Mouse (Mus musculus) C2C12 (cell line): ENCODE measurements around the gene BC051019.

Experiments used
- CEBPB ChIP-seq: IDR thresholded peaks from one replicate; pipeline ENCODE4 v1.6.1; 2011; ENCODE audit warnings: low read depth, mild to moderate bottlenecking, control low read depth, moderate library complexity
- CTCF ChIP-seq: IDR thresholded peaks from one replicate; pipeline ENCODE4 v1.5.1; 2011; ENCODE audit not compliant: control insufficient read depth, insufficient read depth, insufficient read length
- FOSL1 ChIP-seq: IDR thresholded peaks from one replicate; pipeline ENCODE4 v1.8.0; 2011; ENCODE audit warnings: mild to moderate bottlenecking, low read length; ENCODE audit not compliant: poor library complexity, insufficient read depth, severe bottlenecking
- MAX ChIP-seq: IDR thresholded peaks from one replicate; pipeline ENCODE4 v1.6.1; 2011; ENCODE audit warnings: mild to moderate bottlenecking, control low read depth
- MYOD1 ChIP-seq: IDR thresholded peaks from one replicate; pipeline ENCODE4 v1.6.1; 2011; ENCODE audit warnings: low read depth; ENCODE audit not compliant: control insufficient read depth, insufficient read length
- MYOG ChIP-seq: IDR thresholded peaks from one replicate; pipeline ENCODE4 v1.6.1; 2011; ENCODE audit not compliant: control insufficient read depth, insufficient read length; ENCODE audit errors: extremely low read depth
- USF1 ChIP-seq: IDR thresholded peaks from one replicate; pipeline ENCODE4 v1.6.1; 2011; ENCODE audit warnings: low read depth, mild to moderate bottlenecking, control low read depth, moderate library complexity

DNA sequence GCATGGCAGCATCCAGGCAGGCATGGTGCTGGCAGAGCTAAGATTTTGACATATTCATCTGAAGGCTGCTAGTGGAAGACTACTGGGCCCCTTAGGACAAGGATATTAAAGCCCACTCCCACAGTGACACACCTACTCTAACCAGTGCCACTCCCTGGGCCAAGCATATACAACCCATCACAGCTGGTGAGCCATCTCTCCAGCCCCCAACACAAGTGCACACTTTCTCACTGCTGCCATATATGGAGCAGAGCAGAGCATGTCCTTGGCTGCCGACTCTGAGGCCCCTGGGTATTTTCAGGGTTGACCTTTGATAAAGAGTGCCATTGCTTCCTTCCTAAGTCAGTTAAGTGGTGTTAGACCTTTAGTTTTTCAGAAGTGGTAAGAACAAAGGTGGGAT, 13.6 kb downstream of the BC051019 start:
- TF ChIP-seq CTCF (no peak), USF1 (no peak), CEBPB (no peak), MAX (no peak), FOSL1 (no peak), MYOG (no peak), MYOD1 (no peak)
